Comparison of ENCODE assay signal across 26 mouse cellular contexts in genomic region chr13:17866741-17867140, GRCm38 (mm10).
DNase-seq lines count a peak whose midpoint lies in the region; ATAC-seq and TF ChIP-seq lines count a peak whose summit lies in the region.
"Had no signal": no experiment of that assay in that cellular context is flagged by ENCODE, and none has a peak within 500 bp of the region (broad histone marks: within the 10 kb centered on the region; RNA-seq: fewer than 3 reads in every experiment).

No protein-coding gene starts in this region.

- H3K27me3 ChIP-seq in forebrain, postnatal 0 days (ENCODE audit: insufficient read depth, low read length), result no peaks in the 10 kb centered on the region
- no peaks in the 10 kb centered on the region for H3K27me3 ChIP-seq in forebrain, embryonic 11.5 days (ENCODE audit: control insufficient read depth, insufficient read depth, low read length)
- no peaks in the 10 kb centered on the region for H3K27me3 ChIP-seq in midbrain, embryonic 14.5 days (ENCODE audit: control insufficient read depth, insufficient read depth, low read length)
- H3K27me3 ChIP-seq: embryonic facial prominence, embryonic 15.5 days; forebrain, embryonic 15.5 days; heart, embryonic 12.5 days; hindbrain, embryonic 15.5 days had no signal

- no peak overlapping the region for H3K4me3 ChIP-seq in forebrain, postnatal 0 days (ENCODE audit: low read depth, low read length)
- H3K4me3 ChIP-seq in forebrain, embryonic 11.5 days (ENCODE audit: low read depth, low read length), result no peak overlapping the region
- no peak overlapping the region for H3K4me3 ChIP-seq in left cerebral cortex, adult 2 months
- H3K4me3 ChIP-seq in midbrain, embryonic 14.5 days (replicated peaks; ENCODE audit: low read depth, low read length), result no peak overlapping the region
- H3K4me3 ChIP-seq: embryonic facial prominence, embryonic 15.5 days; erythroblast, embryonic 14.5 days; forebrain, embryonic 10.5 days; forebrain, embryonic 15.5 days; gastrocnemius, adult 2 months; heart, embryonic 12.5 days; hindbrain, embryonic 10.5 days; hindbrain, embryonic 15.5 days had no signal

- ATAC-seq in forebrain, postnatal 0 days, result peak; percentile 36; the same call in 1 of the 2 replicates
- ATAC-seq in forebrain, embryonic 11.5 days (replicated peaks; ENCODE audit: low FRiP score), result no peak
- no peak for ATAC-seq in midbrain, embryonic 14.5 days (ENCODE audit: low FRiP score, low TSS enrichment)
- ATAC-seq: CD4-positive, CD25-positive, alpha-beta regulatory T cell, adult 4 months; forebrain, embryonic 15.5 days had no signal

- no peak overlapping the region for H3K9ac ChIP-seq in forebrain, postnatal 0 days
- H3K9ac ChIP-seq in forebrain, embryonic 11.5 days (ENCODE audit: low read length), result no peak overlapping the region
- H3K9ac ChIP-seq in midbrain, embryonic 14.5 days (replicated peaks; ENCODE audit: low read length), result no peak overlapping the region
- H3K9ac ChIP-seq: embryonic facial prominence, embryonic 15.5 days; forebrain, embryonic 15.5 days; heart, embryonic 12.5 days; hindbrain, embryonic 15.5 days had no signal

- no peak for TF ChIP-seq CTCF in forebrain, postnatal 0 days (IDR thresholded peaks at IDR 0.05; ENCODE audit: low read depth)
- no peak for TF ChIP-seq CTCF in left cerebral cortex, adult 2 months (IDR thresholded peaks at IDR 0.05)

- no peaks in the 10 kb centered on the region for H3K9me3 ChIP-seq in forebrain, postnatal 0 days (ENCODE audit: low read length)
- H3K9me3 ChIP-seq in forebrain, embryonic 11.5 days (ENCODE audit: control insufficient read depth, low read length), result no peaks in the 10 kb centered on the region
- no peaks in the 10 kb centered on the region for H3K9me3 ChIP-seq in midbrain, embryonic 14.5 days (ENCODE audit: control insufficient read depth, low read length)
- H3K9me3 ChIP-seq: embryonic facial prominence, embryonic 15.5 days; forebrain, embryonic 10.5 days; forebrain, embryonic 15.5 days; G1E; hindbrain, embryonic 10.5 days; hindbrain, embryonic 15.5 days had no signal

- no peak for DNase-seq in forebrain, postnatal 0 days
- no peak for DNase-seq in forebrain, embryonic 11.5 days (ENCODE audit: low spot score)
- peak; percentile 19 for DNase-seq in layer of hippocampus, adult 11-12 months (ENCODE audit: low spot score)
- no peak for DNase-seq in layer of hippocampus, postnatal 25 days (ENCODE audit: extremely low spot score in 1 of 2, low spot score in 1 of 2)
- DNase-seq in left cerebral cortex, adult 2 months (ENCODE audit: extremely low spot score in 1 of 2, low spot score in 2 of 2), result no peak
- no peak for DNase-seq in left cerebral cortex, postnatal 4 days
- peak; percentile 68 for DNase-seq in brain, adult 2 months (ENCODE audit: low read depth, low spot score)
- DNase-seq in midbrain, embryonic 14.5 days, result no peak
- DNase-seq: adrenal gland, adult 8-10 months; adrenal gland, postnatal 36 days; B cell, adult 2 months; cerebellum, adult 11 months; cerebellum, adult 8-10 months; cerebellum, postnatal 14 days; embryo, embryonic 11 days; gastrocnemius, adult 2 months; gastrocnemius, postnatal 25 days had no signal

- H3K4me2 ChIP-seq in forebrain, postnatal 0 days (ENCODE audit: low read depth), result no peak overlapping the region
- H3K4me2 ChIP-seq in forebrain, embryonic 11.5 days (ENCODE audit: low read depth, low read length, severe bottlenecking), result no peak overlapping the region
- no peak overlapping the region for H3K4me2 ChIP-seq in midbrain, embryonic 14.5 days (ENCODE audit: low read length)
- H3K4me2 ChIP-seq: embryonic facial prominence, embryonic 15.5 days; forebrain, embryonic 15.5 days; heart, embryonic 12.5 days; hindbrain, embryonic 15.5 days had no signal

- WGBS in forebrain, postnatal 0 days, result 88% methylated on average over 2 of the region's 2 CpGs
- WGBS in forebrain, embryonic 11.5 days, result 93% methylated on average over 2 of the region's 2 CpGs
- WGBS in midbrain, embryonic 14.5 days, result 92% methylated on average over 2 of the region's 2 CpGs

- H3K4me1 ChIP-seq in forebrain, postnatal 0 days (ENCODE audit: insufficient read depth), result no peaks in the 10 kb centered on the region
- no peaks in the 10 kb centered on the region for H3K4me1 ChIP-seq in forebrain, embryonic 11.5 days (replicated peaks; ENCODE audit: control insufficient read depth, insufficient read depth, low read length)
- H3K4me1 ChIP-seq in midbrain, embryonic 14.5 days (ENCODE audit: control insufficient read depth, insufficient read depth, low read length), result no peaks in the 10 kb centered on the region
- H3K4me1 ChIP-seq: embryonic facial prominence, embryonic 15.5 days; forebrain, embryonic 10.5 days; forebrain, embryonic 15.5 days; hindbrain, embryonic 10.5 days; hindbrain, embryonic 15.5 days had no signal

- no peak overlapping the region for H3K27ac ChIP-seq in forebrain, postnatal 0 days (ENCODE audit: low read depth, low read length)
- H3K27ac ChIP-seq in forebrain, embryonic 11.5 days (ENCODE audit: low read depth, low read length), result no peak overlapping the region
- 0 out of 2 replicates have a peak overlapping the region, but pooled peaks have one; percentile 36 for H3K27ac ChIP-seq in left cerebral cortex, adult 2 months
- H3K27ac ChIP-seq in midbrain, embryonic 14.5 days (replicated peaks; ENCODE audit: low read depth, low read length), result no peak overlapping the region
- H3K27ac ChIP-seq: embryonic facial prominence, embryonic 15.5 days; forebrain, embryonic 10.5 days; forebrain, embryonic 15.5 days; gastrocnemius, adult 2 months; hindbrain, embryonic 10.5 days; hindbrain, embryonic 15.5 days had no signal

- intact Hi-C loops in left cerebral cortex, adult 2 months (cut with DNase I), result no loop called here
- intact Hi-C loops in left cerebral cortex, postnatal 4 days (cut with DNase I), result no loop called here

- no peaks in the 10 kb centered on the region for H3K36me3 ChIP-seq in forebrain, postnatal 0 days (ENCODE audit: insufficient read depth)
- no peaks in the 10 kb centered on the region for H3K36me3 ChIP-seq in forebrain, embryonic 11.5 days (ENCODE audit: control insufficient read depth, insufficient read depth, low read length)
- H3K36me3 ChIP-seq in midbrain, embryonic 14.5 days (ENCODE audit: control insufficient read depth, insufficient read depth, low read length), result no peaks in the 10 kb centered on the region
- H3K36me3 ChIP-seq: embryonic facial prominence, embryonic 15.5 days; forebrain, embryonic 10.5 days; forebrain, embryonic 15.5 days; G1E; heart, embryonic 12.5 days; hindbrain, embryonic 10.5 days; hindbrain, embryonic 15.5 days had no signal

Comparison
In these comparisons a context has a peak if more than half of its experiments do, and no peak if none do; other contexts are left out.
1. DNase-seq: peak in layer of hippocampus, adult 11-12 months (single experiment) and brain, adult 2 months (single experiment); none in forebrain, postnatal 0 days (single experiment), forebrain, embryonic 11.5 days (single experiment), layer of hippocampus, postnatal 25 days (0 of 2), left cerebral cortex, adult 2 months (0 of 2), left cerebral cortex, postnatal 4 days (single experiment) and midbrain, embryonic 14.5 days (single experiment).